Mouse (Mus musculus): ENCODE measurements around the gene Wdr46.

DNA sequence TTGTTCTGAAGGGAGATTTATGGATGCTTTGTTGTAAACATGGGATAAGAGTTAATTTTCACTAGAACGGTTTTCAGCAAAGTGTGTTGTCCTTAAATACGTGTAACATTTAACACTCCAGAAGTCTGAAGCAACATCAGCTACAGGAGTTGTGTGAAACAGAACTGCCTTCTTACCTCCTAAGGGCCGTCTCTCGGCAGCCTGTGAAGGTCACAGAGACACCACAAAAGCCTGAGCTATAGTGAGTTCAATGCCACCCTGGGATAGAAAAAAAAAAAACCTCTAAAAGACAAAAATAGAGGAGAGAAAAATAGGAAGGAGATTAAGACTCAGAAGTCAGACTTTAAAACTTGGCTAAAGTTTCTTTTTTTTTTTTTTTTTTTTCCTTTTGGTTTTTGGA is 38.4 kb upstream of the Wdr46 start:
- TF ChIP-seq POLR2A (IDR thresholded peaks at IDR 0.05; ENCODE audit: borderline replicate concordance, control insufficient read depth, low read depth, low read length) (no peak), CTCF (IDR thresholded peaks at IDR 0.05; ENCODE audit: control insufficient read depth, insufficient read depth, low read length) (no peak)

Data from bone marrow, adult 2 months (tissue).